Mouse (Mus musculus) MEL (cell line): ENCODE data around the gene Uroc1. TPM values are rescaled to one million over a fixed set of nuclear protein-coding genes. Genes with fewer than 3 reads are reported as not detected.

Experiments
- DNase-seq: peaks from one replicate; pipeline ENCODE4 v3.0.0; 2011; ENCODE audit warnings: low read depth, low spot score
- H3K27ac ChIP-seq: 2 replicates; pipeline ENCODE4 v1.5.1; 2012; ENCODE audit warnings: low read depth, mild to moderate bottlenecking, control low read depth, low read length, moderate library complexity; ENCODE audit not compliant: control insufficient read depth
- H3K27me3 ChIP-seq, 2 experiments: fragments of 150-350 bp in 1 of 2; sonication (generic) in 1 of 2; 2 replicates each; pipeline ENCODE4 v1.6.1; 2012; ENCODE audit warnings: low read length in 2 of 2, mild to moderate bottlenecking in 2 of 2, improper control_type of control experiment in 1 of 2, moderate library complexity in 1 of 2; ENCODE audit not compliant: insufficient read depth in 2 of 2, control insufficient read depth in 1 of 2
- H3K36me3 ChIP-seq, 2 experiments: 2 replicates each; pipeline ENCODE4 v1.6.1; 2012 to 2014; ENCODE audit warnings: low read length in 2 of 2, improper control_type of control experiment in 1 of 2, inconsistent platforms in 1 of 2, mild to moderate bottlenecking in 1 of 2; ENCODE audit not compliant: insufficient read depth in 2 of 2, control insufficient read depth in 1 of 2
- H3K4me1 ChIP-seq, 2 experiments: fragments of 150-350 bp in 1 of 2; sonication (generic) in 1 of 2; 2 replicates each; pipeline ENCODE4 v1.6.1; 2012; ENCODE audit warnings: low read length in 2 of 2, improper control_type of control experiment in 1 of 2, mild to moderate bottlenecking in 1 of 2; ENCODE audit not compliant: insufficient read depth in 2 of 2, control insufficient read depth in 1 of 2
- H3K4me3 ChIP-seq, 2 experiments: fragments of 150-350 bp in 1 of 2; sonication (generic) in 1 of 2; 2 replicates each; pipeline ENCODE4 v1.5.1; 2012; ENCODE audit warnings: low read depth in 2 of 2, low read length in 2 of 2, mild to moderate bottlenecking in 2 of 2, moderate library complexity in 2 of 2, control low read depth in 1 of 2, improper control_type of control experiment in 1 of 2; ENCODE audit not compliant: control insufficient read depth in 1 of 2, insufficient read depth in 1 of 2
- H3K79me2 ChIP-seq: 2 replicates; pipeline ENCODE4 v1.6.1; 2012; ENCODE audit warnings: mild to moderate bottlenecking, low read length, moderate library complexity; ENCODE audit not compliant: control insufficient read depth, poor library complexity, insufficient read depth
- H3K9ac ChIP-seq: 2 replicates; pipeline ENCODE4 v1.6.1; 2012; ENCODE audit warnings: low read depth, mild to moderate bottlenecking, control low read depth, low read length, moderate library complexity; ENCODE audit not compliant: control insufficient read depth, poor library complexity, severe bottlenecking
- H3K9me3 ChIP-seq: fragments of 150-350 bp; sonication (generic); replicated peaks from 2 replicates; pipeline ENCODE4 v1.6.1; 2012; ENCODE audit warnings: mild to moderate bottlenecking, low read length, improper control_type of control experiment, moderate library complexity; ENCODE audit not compliant: insufficient read depth
- BHLHE40 ChIP-seq: IDR thresholded peaks from 2 replicates; pipeline ENCODE4 v1.6.1; 2012; ENCODE audit warnings: low read depth, mild to moderate bottlenecking, inconsistent platforms, low read length, improper control_type of control experiment, borderline replicate concordance
- CHD2 ChIP-seq: IDR thresholded peaks from 2 replicates; pipeline ENCODE4 v1.6.1; 2011; ENCODE audit warnings: low read length, improper control_type of control experiment
- ELF1 ChIP-seq: IDR thresholded peaks from 2 replicates; pipeline ENCODE4 v1.6.1; 2014; ENCODE audit warnings: low read depth, mild to moderate bottlenecking, inconsistent platforms, low read length, improper control_type of control experiment, moderate library complexity
- GABPA ChIP-seq: IDR thresholded peaks from 2 replicates; pipeline ENCODE4 v1.6.1; 2012; ENCODE audit warnings: low read depth, mild to moderate bottlenecking, inconsistent platforms, low read length, improper control_type of control experiment, moderate library complexity
- JUND ChIP-seq: IDR thresholded peaks from 2 replicates; pipeline ENCODE4 v1.6.1; 2011; ENCODE audit warnings: low read depth, mild to moderate bottlenecking, improper control_type of control experiment, low read length
- KAT2A ChIP-seq: conservative IDR thresholded peaks from 2 replicates; pipeline ENCODE4 v1.6.1; 2012; ENCODE audit warnings: low read depth, low read length, improper control_type of control experiment, inconsistent platforms
- MAZ ChIP-seq: IDR thresholded peaks from 2 replicates; pipeline ENCODE4 v1.6.1; 2012; ENCODE audit warnings: low read depth, mild to moderate bottlenecking, inconsistent platforms, low read length, improper control_type of control experiment
- MEF2A ChIP-seq: IDR thresholded peaks from 2 replicates; pipeline ENCODE4 v1.6.1; 2014; ENCODE audit warnings: low read depth, mild to moderate bottlenecking, inconsistent platforms, low read length, improper control_type of control experiment; ENCODE audit not compliant: poor library complexity, insufficient replicate concordance, severe bottlenecking; ENCODE audit errors: extremely low read depth
- MXI1 ChIP-seq: IDR thresholded peaks from 2 replicates; pipeline ENCODE4 v1.6.1; 2011; ENCODE audit warnings: mild to moderate bottlenecking, low read depth, low read length, improper control_type of control experiment
- MYC ChIP-seq: IDR thresholded peaks from 2 replicates; pipeline ENCODE4 v1.6.1; 2011; ENCODE audit warnings: low read depth, mild to moderate bottlenecking, low read length, improper control_type of control experiment, moderate library complexity
- NRF1 ChIP-seq: IDR thresholded peaks from 2 replicates; pipeline ENCODE4 v1.6.1; 2014; ENCODE audit warnings: low read depth, mild to moderate bottlenecking, inconsistent platforms, low read length, improper control_type of control experiment, moderate library complexity; ENCODE audit not compliant: poor library complexity, insufficient read depth, severe bottlenecking
- POLR2A ChIP-seq, 2 experiments: IDR thresholded peaks; 2 replicates each; pipeline ENCODE4 v1.6.1; 2011 to 2012; ENCODE audit warnings: low read length in 2 of 2, mild to moderate bottlenecking in 2 of 2, control low read depth in 1 of 2, improper control_type of control experiment in 1 of 2, low read depth in 1 of 2, moderate library complexity in 1 of 2; ENCODE audit not compliant: control insufficient read depth in 1 of 2, insufficient read depth in 1 of 2, poor library complexity in 1 of 2
- RAD21 ChIP-seq: IDR thresholded peaks from 2 replicates; pipeline ENCODE4 v1.6.1; 2011; ENCODE audit warnings: mild to moderate bottlenecking, low read depth, low read length, improper control_type of control experiment
- SMC3 ChIP-seq: IDR thresholded peaks from 2 replicates; pipeline ENCODE4 v1.6.1; 2011; ENCODE audit warnings: low read depth, low read length, improper control_type of control experiment
- TAL1 ChIP-seq: IDR thresholded peaks from 2 replicates; pipeline ENCODE4 v1.6.1; 2012; ENCODE audit warnings: mild to moderate bottlenecking, inconsistent platforms, low read length, moderate library complexity, mixed read lengths
- TBP ChIP-seq: IDR thresholded peaks from 2 replicates; pipeline ENCODE4 v1.8.0; 2011; ENCODE audit warnings: low read depth, low read length, improper control_type of control experiment
- polyA plus RNA-seq, 2 experiments: library from polyadenylated mRNA; stranded (reverse) in 1 of 2; unstranded in 1 of 2; fragments of >175 nt in 1 of 2; fragments of >200 nt in 1 of 2; gene quantifications; 2 replicates each; pipeline versions ENCODE4 v1.2.1 to v1.2.4; 2012; ENCODE audit warnings: low replicate concordance in 2 of 2, low read depth in 1 of 2; ENCODE audit not compliant: insufficient read length in 2 of 2, insufficient read depth in 1 of 2, missing spikeins in 1 of 2
- total RNA-seq: library from RNA; depleted of rRNA; stranded (reverse); fragments of 300-350 nt; gene quantifications from 2 replicates; pipeline ENCODE4 v1.2.3, GENCODE M21; 2012

Gene Uroc1
- total and polyA plus RNA-seq, 3 experiments, result not detected

DNA sequence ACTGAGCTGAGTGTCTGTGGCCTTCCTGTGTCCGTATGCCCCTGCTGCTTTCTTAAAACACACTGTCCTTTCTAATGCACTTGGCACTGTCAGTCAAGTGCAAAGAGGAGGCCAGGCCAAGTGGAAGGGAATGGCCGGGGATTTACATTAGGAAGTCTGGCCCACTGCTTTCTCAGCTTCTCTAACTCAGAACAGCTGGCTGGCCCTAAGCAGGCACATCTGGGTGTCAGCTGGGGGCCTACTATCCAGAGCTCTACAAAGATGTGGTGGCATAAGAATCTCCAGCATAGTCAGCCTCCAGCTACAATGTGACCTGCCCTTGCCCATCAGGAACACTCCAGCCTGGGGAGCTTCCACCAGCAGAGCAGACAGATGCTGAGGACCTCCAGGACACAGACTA is 16.9 kb downstream of the Uroc1 start:
- DNase-seq, result no peak
- Histone ChIP-seq H3K27ac (no peak overlapping the region), H3K36me3 (no peaks in the 10 kb centered on the region), H3K9me3 (no peaks in the 10 kb centered on the region), H3K4me1 (no peaks in the 10 kb centered on the region), H3K27me3 (0 out of 4 replicates have a peak, but pooled peaks cover 0 to 2% of the 10 kb centered on the region in 2 experiments), H3K9ac (no peak overlapping the region), H3K79me2 (no peaks in the 10 kb centered on the region), H3K4me3 (no peak overlapping the region)
- TF ChIP-seq GABPA (no peak), JUND (no peak), BHLHE40 (no peak), TBP (no peak), ELF1 (no peak), KAT2A (no peak)

- Histone ChIP-seq H3K27me3 (no peaks in the 10 kb centered on the region), H3K36me3 (no peaks in the 10 kb centered on the region), H3K4me3 (no peak overlapping the region), H3K9me3 (no peaks in the 10 kb centered on the region), H3K4me1 (peaks cover 0 to 10% of the 10 kb centered on the region in 2 experiments; a peak in 2 of 4 replicates)
- no peak for TF ChIP-seq MEF2A
- TF ChIP-seq MYC, result no peak
- TF ChIP-seq CHD2, result no peak
- TF ChIP-seq, all 39 proteins: peak for 0
- Histone ChIP-seq H3K79me2 (no peaks in the 10 kb centered on the region), H3K9ac (no peak overlapping the region), H3K27ac (no peak overlapping the region)
- DNase-seq, result no peak
Measured at GRCm38 (mm10) chr6:90358142-90358541, 25.1 kb downstream of the Uroc1 start.

DNA sequence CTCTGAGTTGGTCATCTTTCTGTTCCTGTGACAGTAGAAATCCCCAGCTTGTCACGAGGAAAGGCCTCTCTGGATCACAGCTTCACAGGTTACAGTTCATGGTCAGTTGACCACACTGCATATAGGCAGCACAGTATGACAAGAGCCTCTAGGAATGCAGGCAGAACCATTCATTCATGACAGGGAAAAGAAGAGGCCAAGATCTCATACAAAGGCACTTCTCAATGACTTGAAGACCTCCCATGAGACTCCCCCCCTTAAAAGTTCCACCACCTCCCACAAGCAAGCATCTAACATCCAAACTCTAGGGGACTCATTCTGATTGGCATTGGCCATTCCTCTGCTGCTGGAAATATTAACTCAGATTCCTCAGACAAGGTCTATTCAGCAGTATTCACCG is 26.4 kb downstream of the Uroc1 start:
- Histone ChIP-seq H3K9ac (no peak overlapping the region), H3K36me3 (no peaks in the 10 kb centered on the region), H3K4me1 (peaks cover 0 to 10% of the 10 kb centered on the region in 2 experiments; a peak in 2 of 4 replicates), H3K27ac (no peak overlapping the region), H3K4me3 (no peak overlapping the region), H3K79me2 (no peaks in the 10 kb centered on the region)
- DNase-seq, result no peak
- TF ChIP-seq MXI1 (no peak), MAZ (no peak), TAL1 (no peak), GABPA (no peak), SMC3 (no peak), POLR2A (IDR thresholded peaks at IDR 0.05; ENCODE audit: control insufficient read depth in 1 of 2, insufficient read depth in 1 of 2, low read depth in 1 of 2, low read length in 2 of 2, poor library complexity in 1 of 2) (no peak), NRF1 (no peak), RAD21 (no peak)
- TF ChIP-seq, all 39 proteins: peak for 0
- peaks cover 2% of the 10 kb centered on the region in 2 experiments; a peak in 1 of 4 replicates for H3K27me3 ChIP-seq
- no peaks in the 10 kb centered on the region for H3K9me3 ChIP-seq
